Mouse (Mus musculus) v-Abl transformed pro-B cells (cell line): ENCODE measurements around the gene Gm3435.
"Not testable (repeated sequence)": the region's sequence is repeated elsewhere in the genome, so short reads cannot be mapped to it uniquely, and the experiment has no call there.

Experiments
- in situ Hi-C, 2 experiments: fragments of 400-800 bp; cut with MboI; formaldehyde crosslinking; loops; one replicate each; pipeline ENCODE4 v1.15.1; 2025; ENCODE audit not compliant: unreplicated experiment in 2 of 2

Gene Gm3435

DNA sequence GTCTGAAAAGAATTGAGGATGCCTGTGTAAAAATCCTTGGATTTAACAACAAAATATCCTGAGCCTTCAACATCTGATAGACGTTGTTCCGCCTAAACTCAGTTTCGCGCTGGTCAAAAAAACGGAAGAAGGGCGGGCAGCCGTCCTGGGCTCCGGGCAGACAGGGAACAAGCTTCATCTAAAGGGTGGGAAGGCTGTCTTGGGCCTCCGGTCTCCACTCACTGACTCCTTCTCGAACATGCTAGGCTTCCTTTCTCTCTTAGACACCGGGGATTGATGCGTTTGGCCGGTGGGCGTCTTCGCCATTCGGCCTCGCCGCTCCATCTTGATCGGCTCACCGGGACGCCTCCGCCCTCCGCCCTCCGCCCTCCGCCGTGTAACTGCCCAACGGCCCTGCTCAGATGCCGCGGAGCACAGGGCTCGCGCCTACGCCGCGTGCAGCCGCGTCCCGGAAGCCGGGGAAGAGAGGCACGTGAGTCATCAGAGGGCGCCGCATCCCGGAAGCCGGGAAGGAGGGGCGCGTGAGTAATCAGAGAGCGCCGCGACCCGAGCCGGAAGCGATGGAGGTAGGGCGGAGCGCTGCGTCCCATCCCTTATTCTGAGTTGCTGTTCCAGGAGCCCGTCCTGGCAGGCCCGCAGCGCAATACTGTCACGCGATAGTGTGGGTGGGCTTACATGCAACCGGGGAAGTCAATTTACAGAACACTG lies at the start of gene Gm3435:
Gene Gm3435 (plus strand): TSS at position 471 of the 708 bp plus-strand sequence.
- in situ Hi-C loops = not testable (repeated sequence)

DNA sequence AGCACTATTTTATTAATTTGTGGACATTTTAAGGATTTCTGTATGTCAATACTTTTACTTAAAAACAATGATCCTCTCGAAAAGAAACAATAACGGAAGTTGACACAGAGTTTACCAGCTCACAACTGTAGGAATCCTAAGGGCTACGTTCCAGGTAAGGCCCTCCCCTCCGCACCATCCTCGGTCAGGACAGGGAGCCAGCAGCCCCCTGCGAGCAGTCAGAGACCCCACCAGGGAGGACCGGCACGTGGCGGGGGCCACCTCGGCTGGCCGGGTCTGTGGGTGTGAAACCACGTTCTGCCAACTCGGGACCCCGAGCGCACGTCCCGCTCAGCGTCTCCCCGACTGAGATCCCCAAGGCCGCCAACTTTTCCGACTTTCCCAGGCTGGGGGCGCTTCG lies 49.5 kb upstream of the Gm3435 start:
- in situ Hi-C loops = no loop called here

DNA sequence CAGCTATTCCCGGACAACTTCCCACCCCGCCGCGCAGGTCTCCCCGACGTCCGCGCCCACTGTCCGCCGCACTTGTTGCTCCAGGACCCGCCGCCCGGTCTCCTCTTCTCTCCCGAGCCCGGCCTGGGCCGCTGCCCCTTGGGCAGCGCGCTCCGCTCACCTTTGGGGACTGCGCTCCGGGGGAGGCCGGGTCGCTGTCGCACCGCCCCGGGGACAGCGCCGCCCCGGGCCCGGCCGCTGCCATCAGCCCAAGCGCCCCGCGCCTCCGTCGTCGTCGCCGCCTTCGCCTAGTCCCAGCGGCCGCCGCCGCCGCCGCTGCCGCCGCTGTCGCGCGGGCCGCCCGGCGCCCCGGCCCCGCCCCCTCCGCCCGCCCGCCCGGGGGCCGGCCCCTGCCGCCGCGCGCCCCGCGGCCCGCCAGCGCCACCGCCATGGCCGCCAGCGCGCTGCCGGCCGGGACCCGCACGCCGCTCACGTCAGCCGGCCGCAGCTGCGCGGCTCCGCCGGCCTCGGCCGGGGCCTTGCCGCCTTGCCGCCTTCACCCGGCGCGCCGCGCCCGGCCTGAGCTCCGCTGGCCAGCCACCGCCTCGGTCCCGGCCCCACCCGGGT lies 48.9 kb upstream of the Gm3435 start, which contains the start of gene Phf10:
Gene Phf10 (minus strand): TSS at position 323 of the 606 bp plus-strand sequence.
- in situ Hi-C loops = not testable (repeated sequence)

DNA sequence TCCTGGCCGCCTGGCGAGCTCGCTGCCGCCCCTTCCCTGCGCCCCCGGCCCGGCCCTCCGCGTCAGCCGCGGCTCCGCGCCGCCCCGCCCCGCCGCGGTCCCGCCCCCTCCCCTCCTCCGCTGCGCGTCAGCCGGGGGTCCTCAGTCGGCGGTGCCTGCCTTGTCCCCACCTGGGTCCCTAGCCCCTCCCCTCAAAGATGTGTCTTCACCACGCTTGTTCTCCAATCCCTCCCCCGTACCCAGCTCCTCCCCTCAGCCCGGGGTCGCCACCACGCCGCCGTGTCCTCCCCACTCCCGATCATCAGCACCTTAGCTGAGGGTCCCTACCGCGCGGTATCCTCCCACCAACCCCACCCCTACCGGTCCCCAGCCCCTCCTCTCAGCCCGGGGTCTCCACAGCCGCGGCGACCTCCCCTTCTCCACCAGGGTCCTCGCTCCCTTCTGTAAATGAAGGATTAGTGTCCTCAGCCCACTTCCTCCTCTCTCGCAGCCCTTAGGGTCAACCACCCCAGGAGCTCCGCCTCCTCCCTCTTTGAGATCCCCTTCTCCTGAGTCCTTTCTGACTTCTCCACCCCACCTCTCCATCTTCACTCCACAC lies 48.3 kb upstream of the Gm3435 start:
- in situ Hi-C loops = not testable (repeated sequence)

DNA sequence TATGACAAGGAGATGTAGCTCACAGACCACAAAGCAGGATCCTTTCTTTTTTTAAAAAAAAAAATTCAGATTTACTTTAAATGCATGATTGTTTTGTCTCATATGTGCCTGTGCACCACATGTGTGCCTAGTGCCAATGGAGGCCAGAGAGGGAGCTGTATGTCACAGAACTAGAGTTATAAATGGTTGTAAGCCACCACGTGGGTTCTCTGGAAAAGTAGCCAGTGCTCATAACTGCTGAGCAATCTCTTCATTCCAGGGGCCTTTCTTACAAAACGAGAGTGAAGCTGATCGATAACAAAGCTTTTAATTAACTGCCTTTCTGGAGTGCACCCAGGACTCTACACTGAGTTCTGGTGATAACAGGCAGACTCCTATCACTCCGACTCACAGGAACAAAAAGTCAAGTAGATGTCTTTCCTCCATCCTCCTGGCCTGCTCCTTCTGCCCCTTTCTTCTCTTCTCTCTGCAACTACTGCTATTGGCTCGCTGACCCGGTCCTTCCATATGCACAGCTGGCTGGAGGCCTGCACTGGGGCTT lies 41.5 kb upstream of the Gm3435 start:
- in situ Hi-C loops = not testable (repeated sequence)

DNA sequence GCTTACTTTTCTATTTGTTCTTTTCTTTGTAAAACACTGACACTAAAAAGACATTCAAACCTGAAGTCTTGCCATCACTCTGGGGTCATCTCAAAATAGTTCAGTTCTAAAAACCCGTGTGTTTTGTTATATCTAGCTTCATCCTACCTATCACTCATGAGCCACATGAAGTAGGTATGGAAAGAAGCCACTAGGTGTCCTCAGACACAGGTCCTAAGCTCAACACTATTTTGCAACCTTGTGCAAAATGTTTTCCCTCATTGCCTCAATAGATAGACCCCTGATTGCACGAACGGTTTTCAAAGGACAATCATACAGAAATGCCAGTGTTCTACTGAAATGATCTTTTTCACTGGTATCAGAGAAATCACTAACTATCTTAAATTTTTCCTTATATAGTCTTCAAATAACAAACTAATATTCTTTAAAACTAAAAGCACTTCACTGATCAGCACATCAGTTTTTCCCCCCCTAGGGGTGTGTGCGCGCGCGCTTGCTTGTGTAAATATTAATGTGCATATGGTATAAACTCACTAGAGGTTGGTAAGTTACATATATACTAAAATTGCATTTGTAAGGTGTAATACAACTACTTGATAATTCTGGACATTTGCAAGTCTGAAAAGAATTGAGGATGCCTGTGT lies 32.1 kb upstream of the Gm3435 start:
- in situ Hi-C loops = not testable (repeated sequence)

DNA sequence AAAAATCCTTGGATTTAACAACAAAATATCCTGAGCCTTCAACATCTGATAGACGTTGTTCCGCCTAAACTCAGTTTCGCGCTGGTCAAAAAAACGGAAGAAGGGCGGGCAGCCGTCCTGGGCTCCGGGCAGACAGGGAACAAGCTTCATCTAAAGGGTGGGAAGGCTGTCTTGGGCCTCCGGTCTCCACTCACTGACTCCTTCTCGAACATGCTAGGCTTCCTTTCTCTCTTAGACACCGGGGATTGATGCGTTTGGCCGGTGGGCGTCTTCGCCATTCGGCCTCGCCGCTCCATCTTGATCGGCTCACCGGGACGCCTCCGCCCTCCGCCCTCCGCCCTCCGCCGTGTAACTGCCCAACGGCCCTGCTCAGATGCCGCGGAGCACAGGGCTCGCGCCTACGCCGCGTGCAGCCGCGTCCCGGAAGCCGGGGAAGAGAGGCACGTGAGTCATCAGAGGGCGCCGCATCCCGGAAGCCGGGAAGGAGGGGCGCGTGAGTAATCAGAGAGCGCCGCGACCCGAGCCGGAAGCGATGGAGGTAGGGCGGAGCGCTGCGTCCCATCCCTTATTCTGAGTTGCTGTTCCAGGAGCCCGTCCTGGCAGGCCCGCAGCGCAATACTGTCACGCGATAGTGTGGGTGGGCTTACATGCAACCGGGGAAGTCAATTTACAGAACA lies 31.5 kb upstream of the Gm3435 start, which contains the start of the genes 9030025P20Rik and Gm3417:
Gene 9030025P20Rik (plus strand): TSS at position 107 of the 677 bp plus-strand sequence.
Gene Gm3417 (minus strand): TSS at position 429 of the 677 bp plus-strand sequence.
- in situ Hi-C loops = not testable (repeated sequence)

DNA sequence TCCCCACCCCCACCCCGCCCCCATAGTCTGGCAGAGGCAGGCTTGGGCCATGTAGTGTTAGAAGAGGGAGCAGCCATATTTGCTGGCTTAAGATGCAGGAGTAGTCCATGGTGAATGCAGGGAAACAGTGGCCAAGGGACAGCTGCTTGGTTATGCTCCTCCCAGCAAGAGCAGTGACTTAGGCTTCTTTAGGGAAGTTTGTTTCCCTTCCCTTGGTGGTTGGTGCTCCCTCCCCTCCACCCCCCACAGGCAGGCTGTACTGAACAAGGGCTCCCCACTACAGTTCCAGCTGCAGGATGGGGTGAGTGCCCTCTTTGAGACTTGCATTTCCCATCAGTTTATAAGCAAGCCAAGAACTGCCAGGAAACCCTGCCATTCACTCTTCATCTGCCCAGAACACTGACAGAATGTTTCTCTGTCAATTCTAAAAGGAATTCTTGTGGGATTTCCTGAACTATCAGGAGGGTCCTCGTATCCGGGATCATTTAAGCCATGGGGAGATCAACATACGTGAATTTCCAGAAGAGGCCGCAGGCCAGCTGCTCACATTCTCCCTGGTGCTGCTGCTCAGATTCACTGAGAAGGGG lies 19.8 kb upstream of the Gm3435 start:
- in situ Hi-C loops = not testable (repeated sequence)

DNA sequence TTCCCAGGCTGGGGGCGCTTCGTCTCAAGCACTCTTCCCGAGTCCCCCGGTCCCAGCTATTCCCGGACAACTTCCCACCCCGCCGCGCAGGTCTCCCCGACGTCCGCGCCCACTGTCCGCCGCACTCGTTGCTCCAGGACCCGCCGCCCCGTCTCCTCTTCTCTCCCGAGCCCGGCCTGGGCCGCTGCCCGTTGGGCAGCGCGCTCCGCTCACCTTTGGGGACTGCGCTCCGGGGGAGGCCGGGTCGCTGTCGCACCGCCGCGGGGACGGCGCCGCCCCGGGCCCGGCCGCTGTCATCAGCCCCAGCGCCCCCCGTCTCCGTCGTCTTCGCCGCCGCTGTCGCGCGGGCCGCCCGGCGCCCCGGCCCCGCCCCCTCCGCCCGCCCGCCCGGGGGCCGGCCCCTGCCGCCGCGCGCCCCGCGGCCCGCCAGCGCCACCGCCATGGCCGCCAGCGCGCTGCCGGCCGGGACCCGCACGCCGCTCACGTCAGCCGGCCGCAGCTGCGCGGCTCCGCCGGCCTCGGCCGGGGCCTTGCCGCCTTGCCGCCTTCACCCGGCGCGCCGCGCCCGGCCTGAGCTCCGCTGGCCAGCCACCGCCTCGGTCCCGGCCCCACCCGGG lies 17.3 kb upstream of the Gm3435 start:
- in situ Hi-C loops = not testable (repeated sequence)

DNA sequence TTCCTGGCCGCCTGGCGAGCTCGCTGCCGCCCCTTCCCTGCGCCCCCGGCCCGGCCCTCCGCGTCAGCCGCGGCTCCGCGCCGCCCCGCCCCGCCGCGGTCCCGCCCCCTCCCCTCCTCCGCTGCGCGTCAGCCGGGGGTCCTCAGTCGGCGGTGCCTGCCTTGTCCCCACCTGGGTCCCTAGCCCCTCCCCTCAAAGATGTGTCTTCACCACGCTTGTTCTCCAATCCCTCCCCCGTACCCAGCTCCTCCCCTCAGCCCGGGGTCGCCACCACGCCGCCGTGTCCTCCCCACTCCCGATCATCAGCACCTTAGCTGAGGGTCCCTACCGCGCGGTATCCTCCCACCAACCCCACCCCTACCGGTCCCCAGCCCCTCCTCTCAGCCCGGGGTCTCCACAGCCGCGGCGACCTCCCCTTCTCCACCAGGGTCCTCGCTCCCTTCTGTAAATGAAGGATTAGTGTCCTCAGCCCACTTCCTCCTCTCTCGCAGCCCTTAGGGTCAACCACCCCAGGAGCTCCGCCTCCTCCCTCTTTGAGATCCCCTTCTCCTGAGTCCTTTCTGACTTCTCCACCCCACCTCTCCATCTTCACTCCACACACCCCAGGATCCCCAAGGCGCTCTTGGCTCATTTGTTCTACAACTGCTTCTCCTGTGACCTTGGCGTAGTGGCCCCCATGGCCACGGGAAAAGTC lies 16.7 kb upstream of the Gm3435 start:
- in situ Hi-C loops = not testable (repeated sequence)

DNA sequence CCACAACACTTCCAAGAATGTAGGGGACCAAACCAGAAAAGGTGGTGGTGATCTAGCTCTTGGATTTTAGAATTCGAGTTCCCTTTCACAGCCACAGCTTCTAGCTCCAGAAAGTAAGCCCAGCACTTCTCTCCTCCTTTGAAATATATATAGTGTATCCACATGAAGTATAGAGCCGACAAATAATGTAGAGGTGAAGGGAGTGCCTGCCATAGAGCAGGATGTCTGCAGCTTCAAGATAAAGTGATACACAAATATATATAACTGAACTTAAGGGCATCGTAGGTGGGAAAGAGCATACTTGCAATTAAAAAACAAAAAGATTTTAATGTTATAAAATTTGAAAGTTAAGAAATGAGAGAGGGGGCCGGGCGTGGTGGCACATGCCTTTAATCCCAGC lies 15.8 kb upstream of the Gm3435 start:
- in situ Hi-C loops = not testable (repeated sequence)

DNA sequence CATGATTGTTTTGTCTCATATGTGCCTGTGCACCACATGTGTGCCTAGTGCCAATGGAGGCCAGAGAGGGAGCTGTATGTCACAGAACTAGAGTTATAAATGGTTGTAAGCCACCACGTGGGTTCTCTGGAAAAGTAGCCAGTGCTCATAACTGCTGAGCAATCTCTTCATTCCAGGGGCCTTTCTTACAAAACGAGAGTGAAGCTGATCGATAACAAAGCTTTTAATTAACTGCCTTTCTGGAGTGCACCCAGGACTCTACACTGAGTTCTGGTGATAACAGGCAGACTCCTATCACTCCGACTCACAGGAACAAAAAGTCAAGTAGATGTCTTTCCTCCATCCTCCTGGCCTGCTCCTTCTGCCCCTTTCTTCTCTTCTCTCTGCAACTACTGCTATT lies 9.9 kb upstream of the Gm3435 start:
- in situ Hi-C loops = not testable (repeated sequence)

DNA sequence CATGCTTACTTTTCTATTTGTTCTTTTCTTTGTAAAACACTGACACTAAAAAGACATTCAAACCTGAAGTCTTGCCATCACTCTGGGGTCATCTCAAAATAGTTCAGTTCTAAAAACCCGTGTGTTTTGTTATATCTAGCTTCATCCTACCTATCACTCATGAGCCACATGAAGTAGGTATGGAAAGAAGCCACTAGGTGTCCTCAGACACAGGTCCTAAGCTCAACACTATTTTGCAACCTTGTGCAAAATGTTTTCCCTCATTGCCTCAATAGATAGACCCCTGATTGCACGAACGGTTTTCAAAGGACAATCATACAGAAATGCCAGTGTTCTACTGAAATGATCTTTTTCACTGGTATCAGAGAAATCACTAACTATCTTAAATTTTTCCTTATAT lies 888 bp upstream of the Gm3435 start:
- in situ Hi-C loops = not testable (repeated sequence)

DNA sequence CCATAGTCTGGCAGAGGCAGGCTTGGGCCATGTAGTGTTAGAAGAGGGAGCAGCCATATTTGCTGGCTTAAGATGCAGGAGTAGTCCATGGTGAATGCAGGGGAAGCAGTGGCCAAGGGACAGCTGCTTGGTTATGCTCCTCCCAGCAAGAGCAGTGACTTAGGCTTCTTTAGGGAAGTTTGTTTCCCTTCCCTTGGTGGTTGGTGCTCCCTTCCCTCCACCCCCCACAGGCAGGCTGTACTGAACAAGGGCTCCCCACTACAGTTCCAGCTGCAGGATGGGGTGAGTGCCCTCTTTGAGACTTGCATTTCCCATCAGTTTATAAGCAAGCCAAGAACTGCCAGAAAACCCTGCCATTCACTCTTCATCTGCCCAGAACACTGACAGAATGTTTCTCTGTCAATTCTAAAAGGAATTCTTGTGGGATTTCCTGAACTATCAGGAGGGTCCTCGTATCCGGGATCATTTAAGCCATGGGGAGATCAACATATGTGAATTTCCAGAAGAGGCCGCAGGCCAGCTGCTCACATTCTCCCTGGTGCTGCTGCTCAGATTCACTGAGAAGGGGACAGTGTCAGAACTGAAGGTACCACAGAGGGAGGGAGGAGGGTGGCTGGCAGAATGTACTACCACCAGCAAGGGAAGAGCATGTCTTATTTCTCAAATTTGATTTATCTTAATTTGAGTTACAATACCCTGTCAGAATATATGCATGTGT lies 11.7 kb downstream of the Gm3435 start:
- in situ Hi-C loops = not testable (repeated sequence)

DNA sequence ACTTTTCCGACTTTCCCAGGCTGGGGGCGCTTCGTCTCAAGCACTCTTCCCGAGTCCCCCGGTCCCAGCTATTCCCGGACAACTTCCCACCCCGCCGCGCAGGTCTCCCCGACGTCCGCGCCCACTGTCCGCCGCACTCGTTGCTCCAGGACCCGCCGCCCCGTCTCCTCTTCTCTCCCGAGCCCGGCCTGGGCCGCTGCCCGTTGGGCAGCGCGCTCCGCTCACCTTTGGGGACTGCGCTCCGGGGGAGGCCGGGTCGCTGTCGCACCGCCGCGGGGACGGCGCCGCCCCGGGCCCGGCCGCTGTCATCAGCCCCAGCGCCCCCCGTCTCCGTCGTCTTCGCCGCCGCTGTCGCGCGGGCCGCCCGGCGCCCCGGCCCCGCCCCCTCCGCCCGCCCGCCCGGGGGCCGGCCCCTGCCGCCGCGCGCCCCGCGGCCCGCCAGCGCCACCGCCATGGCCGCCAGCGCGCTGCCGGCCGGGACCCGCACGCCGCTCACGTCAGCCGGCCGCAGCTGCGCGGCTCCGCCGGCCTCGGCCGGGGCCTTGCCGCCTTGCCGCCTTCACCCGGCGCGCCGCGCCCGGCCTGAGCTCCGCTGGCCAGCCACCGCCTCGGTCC lies 14.0 kb downstream of the Gm3435 start:
- in situ Hi-C loops = not testable (repeated sequence)

DNA sequence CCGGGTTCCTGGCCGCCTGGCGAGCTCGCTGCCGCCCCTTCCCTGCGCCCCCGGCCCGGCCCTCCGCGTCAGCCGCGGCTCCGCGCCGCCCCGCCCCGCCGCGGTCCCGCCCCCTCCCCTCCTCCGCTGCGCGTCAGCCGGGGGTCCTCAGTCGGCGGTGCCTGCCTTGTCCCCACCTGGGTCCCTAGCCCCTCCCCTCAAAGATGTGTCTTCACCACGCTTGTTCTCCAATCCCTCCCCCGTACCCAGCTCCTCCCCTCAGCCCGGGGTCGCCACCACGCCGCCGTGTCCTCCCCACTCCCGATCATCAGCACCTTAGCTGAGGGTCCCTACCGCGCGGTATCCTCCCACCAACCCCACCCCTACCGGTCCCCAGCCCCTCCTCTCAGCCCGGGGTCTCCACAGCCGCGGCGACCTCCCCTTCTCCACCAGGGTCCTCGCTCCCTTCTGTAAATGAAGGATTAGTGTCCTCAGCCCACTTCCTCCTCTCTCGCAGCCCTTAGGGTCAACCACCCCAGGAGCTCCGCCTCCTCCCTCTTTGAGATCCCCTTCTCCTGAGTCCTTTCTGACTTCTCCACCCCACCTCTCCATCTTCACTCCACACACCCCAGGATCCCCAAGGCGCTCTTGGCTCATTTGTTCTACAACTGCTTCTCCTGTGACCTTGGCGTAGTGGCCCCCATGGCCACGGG lies 14.7 kb downstream of the Gm3435 start:
- in situ Hi-C loops = not testable (repeated sequence)

DNA sequence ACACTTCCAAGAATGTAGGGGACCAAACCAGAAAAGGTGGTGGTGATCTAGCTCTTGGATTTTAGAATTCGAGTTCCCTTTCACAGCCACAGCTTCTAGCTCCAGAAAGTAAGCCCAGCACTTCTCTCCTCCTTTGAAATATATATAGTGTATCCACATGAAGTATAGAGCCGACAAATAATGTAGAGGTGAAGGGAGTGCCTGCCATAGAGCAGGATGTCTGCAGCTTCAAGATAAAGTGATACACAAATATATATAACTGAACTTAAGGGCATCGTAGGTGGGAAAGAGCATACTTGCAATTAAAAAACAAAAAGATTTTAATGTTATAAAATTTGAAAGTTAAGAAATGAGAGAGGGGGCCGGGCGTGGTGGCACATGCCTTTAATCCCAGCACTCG lies 15.5 kb downstream of the Gm3435 start:
- in situ Hi-C loops = not testable (repeated sequence)
